Mouse (Mus musculus) kidney, postnatal 4 days (tissue): ENCODE results near the gene Mrtfa.

Source experiments
- DNase-seq, 2 experiments: peaks; one replicate each; pipeline ENCODE4 v3.0.0; 2021; ENCODE audit warnings: mixed read lengths in 2 of 2

Mrtfa gene

GRCm38 (mm10) chr15:81062616-81063015 is 127.9 kb downstream of the Mrtfa start:
- DNase-seq, result peak; percentile 23 to 37

GRCm38 (mm10) chr15:81062175-81062588 is 128.4 kb downstream of the Mrtfa start:
- DNase-seq, result peak; percentile 75 to 83

GRCm38 (mm10) chr15:81060975-81061374 is 129.6 kb downstream of the Mrtfa start:
- no peak for DNase-seq

DNA sequence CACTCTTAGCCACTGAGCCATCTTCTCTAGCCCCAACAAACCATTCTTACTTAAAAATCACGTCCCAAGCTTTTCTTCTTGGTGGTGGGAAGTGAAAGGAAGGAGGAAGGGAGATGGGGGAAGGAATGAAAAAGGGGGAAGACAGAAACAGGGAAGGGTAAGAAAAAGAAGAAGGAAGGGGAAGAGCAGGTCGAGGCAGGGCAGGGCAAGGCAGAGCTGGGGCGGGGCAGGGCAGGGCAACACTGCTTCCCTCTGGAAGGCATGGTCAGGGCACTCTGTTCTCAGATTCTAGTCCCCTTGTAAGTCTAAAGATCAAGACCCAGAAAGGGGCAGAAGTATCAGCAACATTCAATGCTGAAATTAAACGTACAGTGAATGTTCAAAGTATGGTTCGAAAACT is 132.8 kb downstream of the Mrtfa start:
- DNase-seq, result no peak

GRCm38 (mm10) chr15:81055488-81055887 is 135.1 kb downstream of the Mrtfa start:
- no peak for DNase-seq

GRCm38 (mm10) chr15:81052491-81052890 is 138.1 kb downstream of the Mrtfa start:
- DNase-seq, result no peak

DNA sequence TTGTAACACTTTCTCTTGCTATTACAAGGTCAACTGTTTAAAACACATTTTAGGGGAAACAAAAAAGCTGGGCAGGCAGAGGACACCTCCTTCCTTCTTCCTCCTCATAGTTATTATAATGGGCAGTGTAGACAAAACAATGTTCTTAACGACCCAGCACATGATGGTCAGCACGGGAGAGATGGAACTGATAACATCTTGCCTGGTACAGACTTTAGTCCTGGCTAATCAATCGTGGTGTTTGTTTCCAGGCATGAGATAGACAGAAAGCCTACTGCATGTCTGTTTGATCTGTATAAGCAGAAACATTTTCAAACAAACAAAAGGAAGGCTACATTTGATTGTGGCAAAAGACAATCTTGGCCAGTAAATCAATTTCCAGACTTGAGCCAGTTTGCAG is 140.1 kb downstream of the Mrtfa start:
- DNase-seq, result no peak

DNA sequence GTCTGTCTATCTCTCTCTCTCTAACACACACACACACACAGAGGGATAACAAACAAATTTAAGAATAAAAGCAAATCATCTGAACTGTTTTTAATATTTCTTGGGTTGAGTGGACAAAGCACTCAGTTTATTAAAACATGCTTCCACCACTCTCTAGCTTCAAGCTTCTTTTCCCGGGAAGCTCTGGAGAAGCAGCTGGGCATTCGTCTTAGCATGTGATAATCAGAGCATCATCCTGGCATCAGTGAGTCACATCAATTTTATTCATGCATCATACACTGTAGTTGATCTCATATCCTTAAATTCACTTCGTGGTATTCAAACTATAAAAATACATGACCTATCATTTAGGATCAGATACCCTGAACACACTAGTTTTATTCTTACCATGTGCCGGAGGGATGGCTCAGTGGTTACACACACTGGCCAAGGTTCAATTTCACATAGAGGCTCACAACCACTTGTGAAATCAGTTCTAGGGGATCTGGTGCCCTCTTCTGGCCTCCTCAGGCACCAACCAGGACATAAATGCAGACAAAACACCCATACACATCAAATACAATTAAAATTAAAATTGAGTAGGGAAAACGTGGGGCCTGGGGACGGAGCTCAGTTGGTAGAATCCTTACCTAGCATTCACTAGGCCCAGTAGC is 141.0 kb downstream of the Mrtfa start:
- peak; percentile 46 to 68 for DNase-seq

- DNase-seq, result no peak
These were observed 143.1 kb downstream of the Mrtfa start for GRCm38 (mm10) chr15:81047497-81047896.

- DNase-seq, result no peak
These were observed 144.5 kb downstream of the Mrtfa start for GRCm38 (mm10) chr15:81046061-81046460.

- DNase-seq, result no peak
These were observed 145.2 kb downstream of the Mrtfa start for GRCm38 (mm10) chr15:81045336-81045735.

- DNase-seq, result no peak
These were observed 146.1 kb downstream of the Mrtfa start for GRCm38 (mm10) chr15:81044446-81044845.

GRCm38 (mm10) chr15:81042276-81042931 is 148.2 kb downstream of the Mrtfa start:
- DNase-seq, result peak; percentile 77 to 86

DNA sequence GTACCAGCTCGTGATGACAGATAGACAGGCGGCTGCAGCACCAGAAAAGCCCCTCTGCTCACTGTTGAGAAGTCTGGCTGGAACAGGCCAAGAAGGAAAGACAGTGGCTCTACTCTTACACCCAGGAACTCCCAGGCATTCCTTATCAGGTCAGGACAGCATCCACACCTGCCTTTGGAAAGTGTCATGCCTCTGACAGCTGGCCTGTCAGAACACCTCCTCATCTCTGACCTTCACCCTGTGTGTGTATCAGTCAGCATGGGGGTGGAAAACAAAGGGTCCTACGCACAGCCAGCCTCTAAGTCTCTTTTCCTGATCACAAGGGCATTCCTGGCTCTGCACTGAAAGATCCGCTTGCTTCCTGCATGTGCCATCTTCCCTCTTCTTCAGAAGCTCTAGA is 148.8 kb downstream of the Mrtfa start:
- DNase-seq, result no peak

- DNase-seq, result no peak
These were observed 152.1 kb downstream of the Mrtfa start for GRCm38 (mm10) chr15:81038419-81038818.

- peak; percentile 33 to 44 for DNase-seq
These were observed 155.0 kb downstream of the Mrtfa start for GRCm38 (mm10) chr15:81035417-81036162.

- DNase-seq, result no peak
These were observed 156.4 kb downstream of the Mrtfa start for GRCm38 (mm10) chr15:81034119-81034518.

GRCm38 (mm10) chr15:81032941-81033629 is 157.5 kb downstream of the Mrtfa start:
- no peak for DNase-seq

DNA sequence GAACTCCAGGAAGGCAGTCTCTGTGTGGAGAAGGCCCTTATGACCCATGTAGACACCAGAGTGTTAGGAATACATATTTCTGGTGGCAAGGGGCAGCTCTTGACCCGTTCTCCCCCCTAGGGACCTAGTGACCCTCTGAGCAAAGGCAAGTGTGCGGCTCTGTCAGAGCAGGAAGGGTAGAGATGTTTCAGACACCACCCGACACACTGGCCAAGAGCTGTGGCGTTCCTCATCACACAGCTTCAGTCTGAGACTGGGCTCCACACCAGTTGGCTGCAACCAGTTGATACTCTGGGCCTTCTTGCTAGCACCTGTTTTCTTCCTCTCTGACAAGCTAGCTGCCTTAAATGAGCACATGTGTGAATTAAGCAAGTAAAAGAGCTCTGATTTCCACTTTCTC is 158.9 kb downstream of the Mrtfa start:
- no peak for DNase-seq

- DNase-seq, result peak; percentile 36 to 62
These were observed 159.6 kb downstream of the Mrtfa start for GRCm38 (mm10) chr15:81030891-81031425.

DNA sequence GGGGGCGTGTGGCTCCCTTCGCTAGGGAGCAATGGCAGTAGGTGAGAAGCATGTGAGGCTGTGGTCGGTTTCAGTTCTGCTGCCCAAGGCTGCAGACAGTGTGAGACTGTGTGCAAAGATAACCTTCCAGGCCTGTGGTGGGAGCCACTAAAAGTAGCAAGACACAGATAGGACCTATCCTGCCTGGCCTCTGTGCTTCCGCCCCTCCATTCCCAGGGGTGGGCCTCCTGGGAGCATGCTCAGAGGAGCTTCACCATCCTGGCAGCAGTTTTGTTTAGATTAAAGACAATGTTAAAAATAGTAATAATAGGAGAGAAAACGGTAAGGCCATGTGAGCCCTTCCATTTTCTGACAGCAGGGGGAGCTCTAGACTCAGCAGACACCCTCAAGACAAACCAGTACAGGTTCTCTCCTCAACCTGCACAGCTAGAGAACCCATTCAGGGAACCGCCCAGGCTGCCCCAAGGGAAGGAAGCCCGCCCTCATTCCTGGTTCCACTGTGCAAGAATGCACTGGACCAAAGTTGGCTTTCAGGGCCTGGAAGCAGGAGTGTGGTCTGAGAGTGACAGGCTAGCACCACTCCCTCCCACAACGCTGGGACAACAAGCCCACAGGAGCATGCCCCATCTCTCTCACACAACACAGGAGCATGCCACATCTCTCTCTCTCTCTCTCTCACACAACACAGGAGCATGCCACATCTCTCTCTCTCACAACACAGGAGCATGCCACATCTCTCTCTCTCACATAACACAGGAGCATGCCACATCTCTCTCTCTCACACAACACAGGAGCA is 163.0 kb downstream of the Mrtfa start:
- peak; percentile 89 for DNase-seq

DNA sequence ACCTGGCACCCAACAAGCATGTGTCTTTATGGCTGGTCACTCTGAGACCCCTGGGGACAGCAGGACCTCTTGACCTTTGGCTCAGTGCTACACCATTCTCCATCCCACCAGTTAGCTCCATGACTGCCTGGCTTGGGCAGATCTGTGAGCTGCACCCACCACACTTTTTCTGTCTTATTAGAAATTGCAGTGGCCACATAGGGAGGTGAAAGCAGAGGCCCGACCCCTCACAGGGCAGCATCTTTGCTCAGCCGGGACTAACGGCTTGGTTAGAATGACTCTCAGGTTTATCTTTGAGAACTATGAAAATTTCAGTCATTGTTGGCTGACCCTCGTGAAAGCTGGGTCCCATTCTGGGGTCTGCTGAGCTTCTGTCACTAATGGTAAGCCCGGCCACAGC is 163.7 kb downstream of the Mrtfa start:
- no peak for DNase-seq
